Mouse (Mus musculus) lung, embryonic 15.5 days (tissue): ENCODE data around the gene Ubfd1. TPM values are rescaled to one million over a fixed set of nuclear protein-coding genes. Genes with fewer than 3 reads are reported as not detected.
A peak's percentile ranks its signal among the peaks of the same experiment; 100 is the strongest.

Source experiments
- ATAC-seq: fragments of 200-750 bp; cut with Nextera tagmentation; 2 replicates; pipeline ENCODE4 v1.8.0; 2017; ENCODE audit warnings: moderate number of reproducible peaks, borderline replicate concordance; ENCODE audit not compliant: low FRiP score, low TSS enrichment; ENCODE audit errors: extremely low read depth
- H3K27ac ChIP-seq: fragments of 300-500 bp; sonication (generic); 2 replicates; pipeline ENCODE4 v1.5.1; 2015; ENCODE audit warnings: moderate library complexity, mild to moderate bottlenecking, inconsistent platforms
- H3K27me3 ChIP-seq: fragments of 300-500 bp; sonication (generic); 2 replicates; pipeline ENCODE4 v1.6.1; 2015; ENCODE audit warnings: inconsistent platforms
- H3K36me3 ChIP-seq: fragments of 300-500 bp; sonication (generic); 2 replicates; pipeline ENCODE4 v1.6.1; 2015; ENCODE audit warnings: inconsistent platforms
- H3K4me1 ChIP-seq: fragments of 300-500 bp; sonication (generic); 2 replicates; pipeline ENCODE4 v1.6.1; 2015; ENCODE audit warnings: inconsistent platforms
- H3K4me2 ChIP-seq: fragments of 300-500 bp; sonication (generic); 2 replicates; pipeline ENCODE4 v1.6.1; 2015; ENCODE audit warnings: inconsistent platforms, mild to moderate bottlenecking, moderate library complexity
- H3K4me3 ChIP-seq: fragments of 300-500 bp; sonication (generic); 2 replicates; pipeline ENCODE4 v1.5.1; 2015; ENCODE audit warnings: mild to moderate bottlenecking, inconsistent platforms
- H3K9ac ChIP-seq: fragments of 300-500 bp; sonication (generic); 2 replicates; pipeline ENCODE4 v1.6.1; 2015; ENCODE audit warnings: inconsistent platforms
- H3K9me3 ChIP-seq: fragments of 300-500 bp; sonication (generic); 2 replicates; pipeline ENCODE4 v1.6.1; 2016; ENCODE audit warnings: inconsistent platforms
- WGBS: fragments of 180-500 bp; shearing (Covaris S2); methylation state at CpG from one replicate; pipeline ENCODE4 v1.1.7; 2015; 5-methylcytosine and 5-hydroxymethylcytosine counted together
- polyA plus RNA-seq: library from polyadenylated mRNA; unstranded; fragments of >200 nt; fragmentation: Nextera tagmentation; extraction: Ambion mirVana; gene quantifications from 2 replicates; pipeline ENCODE4 v1.2.1, GENCODE M21; 2015

The Ubfd1 gene
- polyA plus RNA-seq, 1 experiment from 2014 or later = 58.7 TPM

- no peak overlapping the region for H3K4me2 ChIP-seq
- H3K27ac ChIP-seq = no peak overlapping the region
- H3K9ac ChIP-seq = no peak overlapping the region
- WGBS = 91% methylated on average over 9 of the region's 9 CpGs
- H3K4me3 ChIP-seq = no peak overlapping the region
- no peaks in the 10 kb centered on the region for H3K4me1 ChIP-seq
- no peak for ATAC-seq
- H3K36me3 ChIP-seq = peaks cover 31% of the 10 kb centered on the region
- no peaks in the 10 kb centered on the region for H3K9me3 ChIP-seq
- no peaks in the 10 kb centered on the region for H3K27me3 ChIP-seq
Observed at GRCm38 (mm10) chr7:122048191-122048590, 18.8 kb upstream of the Ubfd1 start.

DNA sequence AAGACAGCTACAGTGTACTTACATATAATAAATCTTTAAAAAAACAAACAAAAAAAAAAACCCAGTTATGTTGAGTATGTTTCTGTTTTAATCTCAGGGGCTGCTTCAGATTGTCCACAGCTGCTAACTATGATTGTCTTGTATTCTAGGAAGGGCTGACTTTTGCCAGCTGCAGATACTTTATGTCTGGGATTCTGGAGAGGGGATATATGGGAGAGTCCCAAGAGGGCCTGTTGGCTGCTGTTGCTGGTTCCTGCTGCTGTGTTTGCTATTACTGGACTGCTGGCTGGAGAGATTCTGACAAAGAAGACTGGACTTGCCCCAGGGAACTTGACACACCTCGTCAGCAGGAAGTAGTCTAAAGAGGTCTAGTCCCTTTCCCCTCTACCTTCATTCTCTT, 16.1 kb upstream of the Ubfd1 start:
- ATAC-seq = no peak
- H3K27me3 ChIP-seq = no peaks in the 10 kb centered on the region
- WGBS = 56% methylated on average over 1 of the region's 1 CpGs
- no peak overlapping the region for H3K4me2 ChIP-seq
- no peaks in the 10 kb centered on the region for H3K4me1 ChIP-seq
- no peak overlapping the region for H3K4me3 ChIP-seq
- H3K9me3 ChIP-seq = no peaks in the 10 kb centered on the region
- H3K9ac ChIP-seq = no peak overlapping the region
- peaks cover 43% of the 10 kb centered on the region for H3K36me3 ChIP-seq
- H3K27ac ChIP-seq = no peak overlapping the region

DNA sequence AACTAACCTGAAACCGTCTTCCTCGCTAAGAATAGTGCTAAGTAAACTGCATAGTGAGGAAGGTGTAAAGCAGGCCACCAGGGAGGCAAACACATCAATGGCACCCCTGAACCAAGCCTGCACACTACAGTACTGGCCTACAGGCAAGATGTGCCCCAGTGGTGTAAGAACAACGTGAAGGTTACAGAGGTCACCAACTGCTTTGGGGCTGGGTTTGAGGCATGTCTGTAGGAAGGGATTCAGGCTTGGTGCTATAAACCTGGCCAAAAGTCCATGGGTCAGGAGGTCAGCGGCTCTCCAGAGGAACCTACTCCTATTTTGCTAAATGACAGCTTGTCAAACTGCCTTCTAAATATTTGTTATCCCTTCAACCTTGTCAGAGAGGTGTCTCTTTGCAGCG, 10.3 kb upstream of the Ubfd1 start:
- Histone ChIP-seq H3K36me3 (peaks cover 27% of the 10 kb centered on the region), H3K27me3 (no peaks in the 10 kb centered on the region), H3K4me3 (no peak overlapping the region), H3K4me2 (no peak overlapping the region), H3K27ac (no peak overlapping the region), H3K9me3 (no peaks in the 10 kb centered on the region), H3K4me1 (no peaks in the 10 kb centered on the region), H3K9ac (no peak overlapping the region)
- 80% methylated on average over 5 of the region's 5 CpGs for WGBS
- ATAC-seq = no peak

DNA sequence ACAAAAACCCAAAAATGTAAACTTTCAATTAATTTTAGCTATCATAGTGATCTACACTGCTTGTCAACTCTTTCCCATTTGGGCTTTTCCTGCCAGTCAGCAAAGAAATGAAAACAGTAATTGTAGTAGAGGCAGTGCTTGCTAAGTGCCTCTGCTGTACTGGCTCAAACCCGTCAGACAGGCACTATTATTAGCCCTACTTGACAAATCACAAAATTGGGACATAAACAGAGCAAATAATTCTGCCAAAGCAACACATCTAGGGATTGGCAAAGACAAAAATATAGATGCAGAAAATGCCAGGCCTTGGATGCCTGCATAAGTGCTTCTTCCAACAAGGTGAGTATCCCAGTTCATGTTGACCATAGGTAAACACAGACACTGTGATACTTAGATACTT, 1.3 kb upstream of the Ubfd1 start:
- Histone ChIP-seq H3K9ac (peak overlapping the region; percentile 92; the same call in 1 of the 2 replicates), H3K27ac (0 out of 2 replicates have a peak overlapping the region, but pooled peaks have one; percentile 95), H3K4me2 (peak overlapping the region; percentile 73), H3K9me3 (no peaks in the 10 kb centered on the region), H3K27me3 (no peaks in the 10 kb centered on the region), H3K4me1 (peaks cover 27% of the 10 kb centered on the region), H3K4me3 (peak overlapping the region; percentile 95; the same call in 1 of the 2 replicates), H3K36me3 (peaks cover 31% of the 10 kb centered on the region)
- WGBS = 39% methylated on average over 1 of the region's 1 CpGs
- no peak for ATAC-seq

GRCm38 (mm10) chr7:122066102-122066944, 652 bp upstream of the Ubfd1 start:
- 10% methylated on average over 31 of the region's 31 CpGs for WGBS
- no peaks in the 10 kb centered on the region for H3K9me3 ChIP-seq
- H3K27me3 ChIP-seq = no peaks in the 10 kb centered on the region
- H3K4me3 ChIP-seq = peak overlapping the region; percentile 95
- no peak; the same call in 1 of the 2 replicates for ATAC-seq
- H3K27ac ChIP-seq = peak overlapping the region; percentile 95
- H3K36me3 ChIP-seq = peaks cover 36% of the 10 kb centered on the region
- H3K4me1 ChIP-seq = peaks cover 27% of the 10 kb centered on the region
- peak overlapping the region; percentile 92 for H3K9ac ChIP-seq
- H3K4me2 ChIP-seq = peak overlapping the region; percentile 73

GRCm38 (mm10) chr7:122067517-122068381, 774 bp downstream of the Ubfd1 start:
- Histone ChIP-seq H3K9ac (peak overlapping the region; percentile 92), H3K4me1 (peaks cover 27% of the 10 kb centered on the region), H3K27ac (peak overlapping the region; percentile 95), H3K27me3 (no peaks in the 10 kb centered on the region), H3K36me3 (peaks cover 39% of the 10 kb centered on the region), H3K4me3 (peak overlapping the region; percentile 95), H3K4me2 (peak overlapping the region; percentile 73), H3K9me3 (no peaks in the 10 kb centered on the region)
- peak; percentile 15; the same call in 1 of the 2 replicates for ATAC-seq
- WGBS = under 1% methylated on average over 57 of the region's 58 CpGs

DNA sequence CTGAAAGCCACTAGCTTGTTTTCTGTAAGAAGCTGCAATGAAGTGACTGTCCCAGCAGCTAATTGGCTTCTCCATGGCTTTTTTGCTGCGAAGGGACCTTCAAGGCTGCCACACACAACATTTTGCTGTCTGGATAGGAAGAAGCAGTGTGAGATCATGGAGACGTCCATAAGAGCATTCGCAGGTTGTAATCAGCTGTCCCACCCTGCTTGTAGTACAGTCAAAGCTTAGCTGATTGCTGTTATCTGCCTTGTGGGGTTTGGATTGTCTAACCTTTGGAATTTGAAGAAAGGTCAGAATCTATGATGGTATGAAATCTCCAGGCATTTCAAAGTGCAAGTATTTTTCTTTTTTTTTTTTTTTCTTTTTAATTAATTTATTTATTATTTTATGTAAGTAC, 7.4 kb downstream of the Ubfd1 start:
- Histone ChIP-seq H3K9me3 (no peaks in the 10 kb centered on the region), H3K4me2 (no peak overlapping the region), H3K9ac (no peak overlapping the region), H3K27ac (no peak overlapping the region), H3K27me3 (no peaks in the 10 kb centered on the region), H3K4me3 (no peak overlapping the region), H3K36me3 (peaks cover 93% of the 10 kb centered on the region), H3K4me1 (peaks cover 3% of the 10 kb centered on the region; the same call in 1 of the 2 replicates)
- no peak for ATAC-seq
- 87% methylated on average over 3 of the region's 3 CpGs for WGBS

GRCm38 (mm10) chr7:122079798-122080554, 13.0 kb downstream of the Ubfd1 start:
- no peaks in the 10 kb centered on the region for H3K9me3 ChIP-seq
- 91% methylated on average over 8 of the region's 8 CpGs for WGBS
- H3K4me1 ChIP-seq = no peaks in the 10 kb centered on the region
- H3K36me3 ChIP-seq = peaks cover 76% of the 10 kb centered on the region
- no peak overlapping the region for H3K27ac ChIP-seq
- no peaks in the 10 kb centered on the region for H3K27me3 ChIP-seq
- H3K4me3 ChIP-seq = no peak overlapping the region
- no peak for ATAC-seq
- H3K4me2 ChIP-seq = no peak overlapping the region
- no peak overlapping the region for H3K9ac ChIP-seq

DNA sequence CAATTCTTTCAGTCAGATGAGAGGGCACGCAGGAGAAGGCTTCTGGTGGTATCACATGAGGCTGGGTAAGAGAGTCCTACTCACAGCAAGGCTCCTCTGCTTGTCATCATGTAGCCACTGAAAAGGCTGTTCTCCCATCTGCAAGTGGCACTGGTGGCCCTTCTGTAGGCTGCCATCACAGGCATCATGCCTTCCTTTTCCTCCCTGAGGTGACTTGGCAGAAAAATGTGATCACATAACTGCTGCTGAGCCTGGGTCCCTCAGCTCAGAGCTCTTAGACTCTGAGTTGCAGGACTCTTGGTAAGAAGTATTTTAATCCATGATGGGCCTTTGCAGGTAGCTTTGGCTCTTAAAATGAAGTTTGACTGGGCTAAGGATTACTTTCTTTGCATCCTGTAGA, 14.1 kb downstream of the Ubfd1 start:
- H3K9ac ChIP-seq = no peak overlapping the region
- ATAC-seq = no peak
- no peaks in the 10 kb centered on the region for H3K27me3 ChIP-seq
- peaks cover 70% of the 10 kb centered on the region for H3K36me3 ChIP-seq
- H3K4me1 ChIP-seq = no peaks in the 10 kb centered on the region
- H3K9me3 ChIP-seq = no peaks in the 10 kb centered on the region
- no peak overlapping the region for H3K27ac ChIP-seq
- H3K4me3 ChIP-seq = no peak overlapping the region
- H3K4me2 ChIP-seq = no peak overlapping the region
- WGBS = 89% methylated on average over 1 of the region's 1 CpGs

- peaks cover 72% of the 10 kb centered on the region for H3K36me3 ChIP-seq
- no peak overlapping the region for H3K4me2 ChIP-seq
- H3K4me1 ChIP-seq = no peaks in the 10 kb centered on the region
- no peaks in the 10 kb centered on the region for H3K9me3 ChIP-seq
- no peak overlapping the region for H3K4me3 ChIP-seq
- no peak overlapping the region for H3K9ac ChIP-seq
- 92% methylated on average over 11 of the region's 11 CpGs for WGBS
- H3K27me3 ChIP-seq = no peaks in the 10 kb centered on the region
- no peak for ATAC-seq
- no peak overlapping the region for H3K27ac ChIP-seq
Observed at GRCm38 (mm10) chr7:122087195-122087982, 20.4 kb downstream of the Ubfd1 start.
